Mouse (Mus musculus): ENCODE measurements at regions not wholly inside any gene's neighbourhood (a gene's known extent, or its start where the extent isn't known, plus 50 kb on each side); places are given as distances from the start of the nearest gene placed in this dataset.
A peak's percentile ranks its signal among the peaks of the same experiment; 100 is the strongest.

GRCm38 (mm10) chrX:14273628-14274337 is 62.8 kb downstream of the H2al1n start:
- DNase-seq (ENCODE audit: low spot score) = peak; percentile 43

- no peak for DNase-seq (ENCODE audit: low spot score)
Observed at GRCm38 (mm10) chrX:14279312-14279711, 68.4 kb downstream of the H2al1n start.

GRCm38 (mm10) chrX:14279736-14280135 is 68.8 kb downstream of the H2al1n start:
- no peak for DNase-seq (ENCODE audit: low spot score)

- DNase-seq (ENCODE audit: low spot score) = no peak
Observed at GRCm38 (mm10) chrX:14294890-14295289, 83.9 kb downstream of the H2al1n start.

GRCm38 (mm10) chrX:14302125-14302524 is 91.2 kb downstream of the H2al1n start:
- no peak for DNase-seq (ENCODE audit: low spot score)

- DNase-seq (ENCODE audit: low spot score) = no peak
Observed at GRCm38 (mm10) chrX:14312746-14313145, 101.8 kb downstream of the H2al1n start.

- DNase-seq (ENCODE audit: low spot score) = no peak
Observed at GRCm38 (mm10) chrX:14352416-14352815, 141.5 kb downstream of the H2al1n start.

GRCm38 (mm10) chrX:14353366-14353765 is 142.4 kb downstream of the H2al1n start:
- DNase-seq (ENCODE audit: low spot score) = no peak

- DNase-seq (ENCODE audit: low spot score) = no peak
Observed at GRCm38 (mm10) chrX:14356466-14357030, 145.6 kb downstream of the H2al1n start.
